Mouse (Mus musculus) kidney, postnatal 0 days (tissue): ENCODE data around the gene Shank2. TPM values are rescaled to one million over a fixed set of nuclear protein-coding genes. Genes with fewer than 3 reads are reported as not detected.
A peak's percentile ranks its signal among the peaks of the same experiment; 100 is the strongest.

Source experiments
- ATAC-seq: fragments of 200-750 bp; cut with Nextera tagmentation; replicated peaks from 2 replicates; pipeline ENCODE4 v1.8.0; 2017; ENCODE audit warnings: low read depth, moderate number of reproducible peaks, moderate TSS enrichment, moderate library complexity; ENCODE audit not compliant: low FRiP score
- DNase-seq: peaks from one replicate; pipeline ENCODE4 v3.0.0-alpha.2; 2016; ENCODE audit warnings: low spot score
- H3K27ac ChIP-seq: fragments of 300-500 bp; sonication (generic); 2 replicates; pipeline ENCODE4 v1.5.1; 2014; ENCODE audit warnings: mild to moderate bottlenecking
- H3K27me3 ChIP-seq: fragments of 300-500 bp; sonication (generic); 2 replicates; pipeline ENCODE4 v1.6.1; 2014; ENCODE audit warnings: low read length, mixed read lengths; ENCODE audit not compliant: insufficient read depth
- H3K36me3 ChIP-seq: fragments of 300-500 bp; sonication (generic); 2 replicates; pipeline ENCODE4 v1.6.1; 2014; ENCODE audit warnings: low read length, mixed read lengths; ENCODE audit not compliant: insufficient read depth
- H3K4me1 ChIP-seq: fragments of 300-500 bp; sonication (generic); replicated peaks from 2 replicates; pipeline ENCODE4 v1.6.1; 2014; ENCODE audit warnings: antibody characterized with exemption, low read length, mixed read lengths; ENCODE audit not compliant: insufficient read depth
- H3K4me2 ChIP-seq: fragments of 300-500 bp; sonication (generic); 2 replicates; pipeline ENCODE4 v1.6.1; 2014; ENCODE audit warnings: mild to moderate bottlenecking, low read length, moderate library complexity, mixed read lengths
- H3K4me3 ChIP-seq: fragments of 300-500 bp; sonication (generic); replicated peaks from 2 replicates; pipeline ENCODE4 v1.5.1; 2014; ENCODE audit warnings: low read depth, low read length
- H3K9ac ChIP-seq: fragments of 300-500 bp; sonication (generic); 2 replicates; pipeline ENCODE4 v1.6.1; 2014; ENCODE audit warnings: low read depth, low read length
- H3K9me3 ChIP-seq: fragments of 300-500 bp; sonication (generic); replicated peaks from 2 replicates; pipeline ENCODE4 v1.6.1; 2016; ENCODE audit warnings: low read length, inconsistent platforms, mixed read lengths
- CTCF ChIP-seq: IDR thresholded peaks from 2 replicates; pipeline ENCODE4 v1.5.1; 2016; ENCODE audit warnings: antibody characterized with exemption, low read depth, mild to moderate bottlenecking, moderate library complexity
- WGBS: fragments of 180-500 bp; shearing (Covaris S2); extraction: QIAGEN DNeasy Blood & Tissue Kit; methylation state at CpG from one replicate; pipeline ENCODE4 v1.1.7; 2014; 5-methylcytosine and 5-hydroxymethylcytosine counted together
- polyA plus RNA-seq: library from polyadenylated mRNA; unstranded; fragments of >200 nt; fragmentation: Nextera tagmentation; extraction: Ambion mirVana; gene quantifications from 2 replicates; pipeline ENCODE4 v1.2.1, GENCODE M21; 2015

Shank2 gene
- polyA plus RNA-seq, 1 experiment from 2014 or later: 2.6 TPM

DNA sequence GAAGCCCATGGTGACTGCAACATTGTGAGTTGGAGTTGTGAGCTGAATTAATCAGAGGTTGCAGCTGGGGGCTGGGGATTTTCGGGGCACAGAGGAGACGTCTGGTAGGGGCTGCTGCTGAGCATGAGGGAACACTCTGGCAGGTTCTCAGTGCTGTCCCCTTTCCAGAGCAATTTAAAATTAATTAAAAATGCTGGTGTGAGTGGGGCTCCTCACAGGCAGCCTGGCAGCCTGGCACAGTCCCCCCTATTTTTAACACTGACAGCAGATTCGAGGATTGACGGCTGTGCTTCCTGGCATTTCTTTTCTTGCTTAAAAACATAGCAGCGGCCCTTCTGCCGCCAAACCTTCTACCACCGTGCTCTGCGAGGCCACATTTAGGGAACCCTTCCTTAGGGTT is 157.8 kb downstream of the Shank2 start:
- Histone ChIP-seq H3K4me2 (no peak overlapping the region), H3K9ac (no peak overlapping the region), H3K27me3 (no peaks in the 10 kb centered on the region), H3K4me3 (no peak overlapping the region), H3K9me3 (no peaks in the 10 kb centered on the region), H3K4me1 (no peaks in the 10 kb centered on the region), H3K36me3 (no peaks in the 10 kb centered on the region), H3K27ac (no peak overlapping the region)
- ATAC-seq (no peak), DNase-seq (no peak)
- WGBS: 81% methylated on average over 8 of the region's 8 CpGs
- TF ChIP-seq CTCF: no peak

DNA sequence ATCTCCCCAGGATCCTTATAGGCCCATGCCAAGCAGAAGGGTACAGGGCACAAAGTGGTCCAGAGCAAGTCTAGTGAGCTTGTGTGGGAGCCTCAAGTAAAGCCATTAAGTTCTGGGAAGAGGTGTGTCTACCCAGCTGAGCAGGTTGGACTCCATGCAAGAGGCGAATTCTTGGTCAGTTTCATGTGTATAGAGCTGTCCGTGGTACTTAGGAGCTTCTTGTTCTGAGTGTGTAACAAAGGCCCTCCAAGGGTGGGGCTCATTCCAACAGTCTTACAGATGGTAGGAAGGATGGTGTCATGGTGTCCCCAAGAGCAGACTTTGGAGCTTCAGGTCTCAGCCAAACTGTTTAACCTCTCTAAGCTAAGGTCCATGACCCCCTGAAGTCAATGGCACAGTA is 158.3 kb downstream of the Shank2 start:
- Histone ChIP-seq H3K4me3 (no peak overlapping the region), H3K9ac (no peak overlapping the region), H3K4me1 (no peaks in the 10 kb centered on the region), H3K9me3 (no peaks in the 10 kb centered on the region), H3K4me2 (no peak overlapping the region), H3K27me3 (no peaks in the 10 kb centered on the region), H3K27ac (no peak overlapping the region), H3K36me3 (no peaks in the 10 kb centered on the region)
- 55% methylated on average over 2 of the region's 2 CpGs for WGBS
- DNase-seq: peak; percentile 42
- ATAC-seq: no peak
- no peak for TF ChIP-seq CTCF

DNA sequence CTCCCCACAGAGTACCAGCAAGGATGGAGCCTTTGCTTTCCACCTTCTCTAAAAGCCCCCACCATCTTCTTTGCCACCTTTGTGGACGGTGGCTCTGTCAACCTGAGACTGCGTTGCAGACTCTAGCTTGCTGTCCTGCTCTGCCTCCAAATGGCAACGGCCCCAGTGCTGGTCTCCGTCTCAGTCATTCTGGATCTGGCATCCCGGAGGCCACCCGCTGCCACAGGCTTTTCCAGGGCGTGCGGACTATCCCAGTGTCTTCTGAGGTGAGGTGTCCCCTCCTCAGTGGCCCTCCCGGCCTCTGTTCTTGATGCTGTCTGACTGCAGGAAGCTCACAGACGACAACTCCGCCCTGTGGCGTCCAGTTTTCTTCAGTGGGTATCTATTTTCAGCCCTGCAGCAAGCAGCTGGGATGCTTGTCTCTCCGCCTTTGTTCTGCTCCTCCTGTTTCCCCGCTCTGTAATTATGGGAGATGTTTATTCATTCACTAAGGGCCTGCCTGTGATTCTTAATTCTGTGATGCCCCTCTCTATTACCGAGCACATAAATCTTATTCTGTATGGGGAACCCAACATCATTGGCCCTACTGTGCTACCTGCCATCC is 159.0 kb downstream of the Shank2 start:
- Histone ChIP-seq H3K9me3 (no peaks in the 10 kb centered on the region), H3K27me3 (no peaks in the 10 kb centered on the region), H3K9ac (no peak overlapping the region), H3K4me3 (no peak overlapping the region), H3K27ac (no peak overlapping the region), H3K4me1 (no peaks in the 10 kb centered on the region), H3K4me2 (no peak overlapping the region), H3K36me3 (no peaks in the 10 kb centered on the region)
- WGBS: 85% methylated on average over 15 of the region's 15 CpGs
- DNase-seq (no peak), ATAC-seq (no peak)
- no peak for TF ChIP-seq CTCF

DNA sequence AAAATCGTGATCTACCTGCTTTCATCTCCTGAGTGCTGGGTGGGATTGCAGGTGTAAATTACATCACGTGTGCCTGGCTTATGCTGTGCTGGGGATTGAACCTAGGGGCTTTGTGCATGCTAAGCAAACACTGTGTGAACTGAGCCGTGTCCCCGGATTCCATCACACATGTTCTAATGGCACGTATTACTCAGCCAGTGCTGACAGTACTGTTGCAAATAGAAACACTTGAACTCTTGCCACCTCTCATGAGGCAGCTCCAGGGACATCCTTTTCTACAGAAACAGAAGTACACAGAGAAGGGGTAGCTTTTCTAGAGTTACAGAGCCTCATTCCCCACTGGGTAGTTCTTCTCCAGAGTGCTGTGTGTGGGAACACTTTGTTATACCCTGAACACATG is 168.5 kb downstream of the Shank2 start:
- no peak for ATAC-seq
- WGBS: 61% methylated on average over 5 of the region's 5 CpGs
- DNase-seq: no peak
- no peaks in the 10 kb centered on the region for H3K36me3 ChIP-seq
- H3K4me3 ChIP-seq: no peak overlapping the region
- H3K9ac ChIP-seq: no peak overlapping the region
- 0 out of 2 replicates have a peak, but pooled peaks cover 3% of the 10 kb centered on the region for H3K4me1 ChIP-seq
- H3K9me3 ChIP-seq: no peaks in the 10 kb centered on the region
- no peak for TF ChIP-seq CTCF
- no peak overlapping the region for H3K4me2 ChIP-seq
- H3K27ac ChIP-seq: no peak overlapping the region
- H3K27me3 ChIP-seq: peaks cover 6% of the 10 kb centered on the region; the same call in 1 of the 2 replicates

DNA sequence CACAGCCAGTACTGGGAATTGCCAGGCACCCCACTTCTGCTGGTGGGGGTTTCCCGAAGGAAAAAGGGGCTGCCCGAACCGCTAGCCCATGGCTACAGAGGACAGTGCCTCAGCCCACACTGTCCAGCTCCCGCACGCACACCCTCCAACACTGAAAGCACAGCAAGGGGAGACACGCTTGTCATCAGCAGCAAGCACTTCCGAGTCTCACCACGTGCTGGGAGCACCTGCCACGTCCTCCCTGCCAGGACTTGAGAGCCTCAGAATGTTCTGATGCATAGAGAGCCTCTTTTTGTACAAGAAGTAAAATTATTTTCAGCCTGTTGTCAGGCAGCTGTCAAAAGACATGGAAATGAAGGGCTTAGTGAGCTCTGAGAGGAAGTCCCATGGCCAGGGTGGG is 169.0 kb downstream of the Shank2 start:
- WGBS: 83% methylated on average over 9 of the region's 9 CpGs

DNA sequence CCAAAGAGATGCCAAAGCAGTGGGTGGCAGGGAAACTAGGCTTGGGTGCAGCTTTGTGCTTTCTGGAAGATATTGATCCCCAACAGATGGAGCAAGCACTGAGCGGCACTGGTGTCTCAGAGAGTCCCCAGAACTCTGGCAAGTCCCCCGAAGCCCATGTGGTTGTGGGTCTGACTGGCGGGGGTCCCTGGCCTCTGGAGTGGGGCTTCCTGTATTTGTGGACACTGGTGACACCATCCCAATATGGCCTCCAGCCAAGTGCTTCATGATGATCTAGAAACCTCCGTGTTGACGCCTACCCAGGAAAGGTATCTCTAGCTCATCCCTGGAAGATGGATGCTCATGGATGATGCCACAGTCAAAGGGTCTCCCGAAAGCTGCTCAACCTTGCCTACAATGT is 172.1 kb downstream of the Shank2 start:
- no peaks in the 10 kb centered on the region for H3K36me3 ChIP-seq
- no peaks in the 10 kb centered on the region for H3K9me3 ChIP-seq
- H3K4me2 ChIP-seq: no peak overlapping the region
- no peak overlapping the region for H3K9ac ChIP-seq
- WGBS: 89% methylated on average over 6 of the region's 6 CpGs
- H3K27ac ChIP-seq: no peak overlapping the region
- no peak for DNase-seq
- ATAC-seq: no peak
- peaks cover 6% of the 10 kb centered on the region; the same call in 1 of the 2 replicates for H3K27me3 ChIP-seq
- H3K4me3 ChIP-seq: no peak overlapping the region
- 0 out of 2 replicates have a peak, but pooled peaks cover 3% of the 10 kb centered on the region for H3K4me1 ChIP-seq
- no peak for TF ChIP-seq CTCF

More for the DNA sequence above, 169.0 kb downstream of the Shank2 start:
- no peak for TF ChIP-seq CTCF
- Histone ChIP-seq H3K4me2 (no peak overlapping the region), H3K27me3 (peaks cover 6% of the 10 kb centered on the region; the same call in 1 of the 2 replicates), H3K9ac (no peak overlapping the region), H3K4me1 (0 out of 2 replicates have a peak, but pooled peaks cover 3% of the 10 kb centered on the region), H3K27ac (no peak overlapping the region), H3K36me3 (no peaks in the 10 kb centered on the region), H3K4me3 (no peak overlapping the region), H3K9me3 (no peaks in the 10 kb centered on the region)
- no peak for DNase-seq
- ATAC-seq: no peak

DNA sequence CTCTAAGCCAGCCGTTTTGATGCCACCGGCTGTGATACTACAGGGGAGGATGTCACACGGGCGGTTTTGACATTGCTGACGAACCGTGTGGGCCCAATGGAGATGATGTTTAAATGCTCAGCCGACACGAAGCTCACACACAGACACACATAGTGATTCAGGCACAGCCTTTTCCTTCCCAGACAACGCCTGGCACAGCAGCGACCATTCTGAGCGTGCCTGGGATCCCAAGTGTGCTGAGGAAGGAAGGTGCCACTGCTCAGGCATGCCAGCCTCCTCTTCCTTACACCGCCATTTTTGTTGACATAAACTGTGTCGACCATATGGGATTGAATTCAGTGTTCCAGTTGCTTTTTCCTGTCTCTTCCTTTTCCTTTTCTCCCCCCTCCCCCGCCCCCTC is 172.6 kb downstream of the Shank2 start:
- DNase-seq: no peak
- ATAC-seq: no peak
- no peak overlapping the region for H3K4me3 ChIP-seq
- no peaks in the 10 kb centered on the region for H3K36me3 ChIP-seq
- no peak overlapping the region for H3K9ac ChIP-seq
- 81% methylated on average over 14 of the region's 14 CpGs for WGBS
- no peak overlapping the region for H3K4me2 ChIP-seq
- TF ChIP-seq CTCF: no peak
- H3K4me1 ChIP-seq: 0 out of 2 replicates have a peak, but pooled peaks cover 3% of the 10 kb centered on the region
- H3K27me3 ChIP-seq: peaks cover 6% of the 10 kb centered on the region; the same call in 1 of the 2 replicates
- no peaks in the 10 kb centered on the region for H3K9me3 ChIP-seq
- no peak overlapping the region for H3K27ac ChIP-seq
